Mouse (Mus musculus) lung, postnatal 0 days (tissue): Measurements from ENCODE around the gene Ptgis. TPM values are rescaled to one million over a fixed set of nuclear protein-coding genes. Genes with fewer than 3 reads are reported as not detected.

Source experiments
- ATAC-seq: fragments of 200-750 bp; cut with Nextera tagmentation; 2 replicates; pipeline ENCODE4 v1.8.0; 2017; ENCODE audit warnings: moderate library complexity
- DNase-seq: peaks from one replicate; pipeline ENCODE4 v3.0.0-alpha.2; 2016; ENCODE audit warnings: low spot score
- H3K27ac ChIP-seq: fragments of 300-500 bp; sonication (generic); 2 replicates; pipeline ENCODE4 v1.5.1; 2014; ENCODE audit warnings: antibody characterized with exemption, mild to moderate bottlenecking, low read length, mixed read lengths
- H3K27me3 ChIP-seq: fragments of 300-500 bp; sonication (generic); replicated peaks from 2 replicates; pipeline ENCODE4 v1.6.1; 2014; ENCODE audit warnings: low read length, mixed read lengths; ENCODE audit not compliant: insufficient read depth
- H3K36me3 ChIP-seq: fragments of 300-500 bp; sonication (generic); 2 replicates; pipeline ENCODE4 v1.6.1; 2014; ENCODE audit warnings: low read length, mixed read lengths; ENCODE audit not compliant: insufficient read depth
- H3K4me1 ChIP-seq: fragments of 300-500 bp; sonication (generic); 2 replicates; pipeline ENCODE4 v1.6.1; 2014; ENCODE audit warnings: antibody characterized with exemption, low read depth, low read length, mixed read lengths; ENCODE audit not compliant: insufficient read depth
- H3K4me2 ChIP-seq: fragments of 300-500 bp; sonication (generic); replicated peaks from 2 replicates; pipeline ENCODE4 v1.6.1; 2014; ENCODE audit warnings: low read depth, mild to moderate bottlenecking, low read length, moderate library complexity, mixed read lengths
- H3K4me3 ChIP-seq: fragments of 300-500 bp; sonication (generic); 2 replicates; pipeline ENCODE4 v1.5.1; 2014; ENCODE audit warnings: low read depth, low read length
- H3K9ac ChIP-seq: fragments of 300-500 bp; sonication (generic); replicated peaks from 2 replicates; pipeline ENCODE4 v1.6.1; 2014; ENCODE audit warnings: low read depth, mild to moderate bottlenecking
- H3K9me3 ChIP-seq: fragments of 300-500 bp; sonication (generic); 2 replicates; pipeline ENCODE4 v1.6.1; 2016; ENCODE audit warnings: low read length, mixed read lengths
- CTCF ChIP-seq: IDR thresholded peaks from 2 replicates; pipeline ENCODE4 v1.5.1; 2016; ENCODE audit warnings: antibody characterized with exemption, mild to moderate bottlenecking
- EP300 ChIP-seq: IDR thresholded peaks from 2 replicates; pipeline ENCODE4 v1.6.1; 2016; ENCODE audit warnings: antibody characterized with exemption, mild to moderate bottlenecking, control low read depth
- WGBS: fragments of 180-500 bp; shearing (Covaris S2); extraction: QIAGEN DNeasy Blood & Tissue Kit; methylation state at CpG from one replicate; pipeline ENCODE4 v1.1.7; 2014; 5-methylcytosine and 5-hydroxymethylcytosine counted together
- polyA plus RNA-seq: library from polyadenylated mRNA; unstranded; fragments of >200 nt; fragmentation: Nextera tagmentation; extraction: Ambion mirVana; gene quantifications from 2 replicates; pipeline ENCODE4 v1.2.1, GENCODE M21; 2015

Ptgis gene
- polyA plus RNA-seq, 1 experiment from 2014 or later: 37.9 TPM

DNA sequence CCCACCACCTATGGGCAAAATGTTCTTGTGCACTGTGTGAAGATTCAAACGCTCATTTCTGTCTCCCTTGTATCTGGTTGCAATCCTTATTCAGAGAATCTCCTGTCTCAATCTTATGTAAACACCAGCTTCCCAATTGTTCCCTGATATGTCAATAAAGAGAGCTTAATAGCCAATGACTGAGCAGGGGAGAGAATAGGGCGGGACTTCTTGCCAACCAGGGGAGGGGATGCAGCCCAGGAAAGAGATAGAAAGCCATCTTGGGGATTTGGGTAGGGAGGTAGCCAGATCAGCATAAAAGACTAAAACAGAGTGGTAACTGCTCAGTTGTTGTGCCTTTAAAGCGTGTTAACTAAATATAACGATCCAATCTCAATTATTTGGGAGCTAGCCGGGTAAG, 19.7 kb downstream of the Ptgis start:
- H3K36me3 ChIP-seq: no peaks in the 10 kb centered on the region
- H3K9ac ChIP-seq: no peak overlapping the region
- no peaks in the 10 kb centered on the region for H3K27me3 ChIP-seq
- no peaks in the 10 kb centered on the region for H3K9me3 ChIP-seq
- no peak for DNase-seq
- no peak overlapping the region for H3K4me3 ChIP-seq
- TF ChIP-seq CTCF (no peak), EP300 (no peak)
- 71% methylated on average over 5 of the region's 5 CpGs for WGBS
- no peak overlapping the region for H3K27ac ChIP-seq
- H3K4me1 ChIP-seq: no peaks in the 10 kb centered on the region
- no peak overlapping the region for H3K4me2 ChIP-seq
- no peak for ATAC-seq

DNA sequence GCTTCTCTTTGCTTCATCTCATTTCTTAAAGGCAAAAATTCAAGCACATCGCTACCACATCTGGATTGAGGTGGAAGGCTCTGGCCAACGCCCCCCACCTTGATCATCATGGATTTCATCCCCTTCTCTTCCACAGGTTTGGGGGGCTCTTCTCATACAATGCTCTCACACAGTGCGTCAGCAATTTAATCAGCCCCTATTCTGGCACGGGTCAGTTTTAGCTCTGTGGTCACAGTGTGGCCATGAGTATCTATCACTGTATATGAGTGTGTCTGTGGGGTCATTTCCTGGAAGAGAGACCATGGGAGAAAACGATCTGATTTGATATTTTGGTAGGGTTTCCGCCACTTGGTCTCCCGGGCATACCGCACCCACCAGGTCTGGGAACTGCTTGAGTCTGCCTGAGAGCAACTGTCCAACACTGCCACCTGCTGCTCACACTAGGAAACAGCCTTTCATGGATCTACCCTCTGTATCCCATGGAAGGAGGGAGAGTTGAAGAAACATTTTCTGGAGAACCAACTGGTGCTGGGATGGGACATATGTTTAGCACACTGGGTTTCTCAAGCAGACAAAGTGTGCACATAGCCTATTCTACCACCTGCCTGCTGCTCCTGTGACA, 21.1 kb downstream of the Ptgis start:
- ATAC-seq: peak; percentile 80
- peak; percentile 88 for DNase-seq

GRCm38 (mm10) chr2:167213666-167214065, 26.7 kb downstream of the Ptgis start:
- TF ChIP-seq EP300: no peak
- no peak for TF ChIP-seq CTCF
- H3K27ac ChIP-seq: no peak overlapping the region
- no peak overlapping the region for H3K9ac ChIP-seq
- H3K4me2 ChIP-seq: no peak overlapping the region
- 91% methylated on average over 12 of the region's 12 CpGs for WGBS
- H3K36me3 ChIP-seq: no peaks in the 10 kb centered on the region
- H3K9me3 ChIP-seq: no peaks in the 10 kb centered on the region
- ATAC-seq (no peak), DNase-seq (no peak)
- H3K4me3 ChIP-seq: no peak overlapping the region
- H3K4me1 ChIP-seq: no peaks in the 10 kb centered on the region
- no peaks in the 10 kb centered on the region for H3K27me3 ChIP-seq

More for the DNA sequence above, 21.1 kb downstream of the Ptgis start:
- Histone ChIP-seq H3K9ac (no peak overlapping the region), H3K4me3 (no peak overlapping the region), H3K9me3 (no peaks in the 10 kb centered on the region), H3K27me3 (no peaks in the 10 kb centered on the region), H3K4me2 (no peak overlapping the region), H3K4me1 (no peaks in the 10 kb centered on the region), H3K27ac (no peak overlapping the region), H3K36me3 (no peaks in the 10 kb centered on the region)
- 37% methylated on average over 8 of the region's 8 CpGs for WGBS
- TF ChIP-seq EP300 (no peak), CTCF (peak; percentile 98)

DNA sequence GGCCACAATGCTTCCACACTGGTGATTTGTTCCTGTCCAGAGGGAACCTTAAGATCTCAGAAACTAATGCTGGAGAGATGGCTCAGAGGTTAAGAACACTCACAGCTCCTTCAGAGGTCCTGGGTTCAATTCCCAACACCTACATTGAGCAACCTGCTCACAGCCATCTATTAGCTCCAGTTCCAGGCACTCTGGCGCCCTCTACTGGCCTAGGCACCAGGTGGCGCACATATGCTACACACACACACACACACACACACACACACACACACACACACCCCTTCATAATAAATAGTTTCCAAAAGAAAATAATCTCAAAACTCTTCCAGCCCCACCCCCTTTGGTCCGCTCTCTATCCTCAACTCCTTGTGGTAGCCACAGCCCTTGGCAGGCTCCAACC, 27.3 kb downstream of the Ptgis start:
- no peaks in the 10 kb centered on the region for H3K9me3 ChIP-seq
- H3K36me3 ChIP-seq: no peaks in the 10 kb centered on the region
- no peaks in the 10 kb centered on the region for H3K4me1 ChIP-seq
- no peak overlapping the region for H3K9ac ChIP-seq
- DNase-seq: no peak
- H3K4me3 ChIP-seq: no peak overlapping the region
- no peak for ATAC-seq
- 100% methylated on average over 3 of the region's 3 CpGs for WGBS
- H3K4me2 ChIP-seq: no peak overlapping the region
- TF ChIP-seq CTCF: peak; percentile 45
- no peak for TF ChIP-seq EP300
- no peaks in the 10 kb centered on the region for H3K27me3 ChIP-seq
- no peak overlapping the region for H3K27ac ChIP-seq

DNA sequence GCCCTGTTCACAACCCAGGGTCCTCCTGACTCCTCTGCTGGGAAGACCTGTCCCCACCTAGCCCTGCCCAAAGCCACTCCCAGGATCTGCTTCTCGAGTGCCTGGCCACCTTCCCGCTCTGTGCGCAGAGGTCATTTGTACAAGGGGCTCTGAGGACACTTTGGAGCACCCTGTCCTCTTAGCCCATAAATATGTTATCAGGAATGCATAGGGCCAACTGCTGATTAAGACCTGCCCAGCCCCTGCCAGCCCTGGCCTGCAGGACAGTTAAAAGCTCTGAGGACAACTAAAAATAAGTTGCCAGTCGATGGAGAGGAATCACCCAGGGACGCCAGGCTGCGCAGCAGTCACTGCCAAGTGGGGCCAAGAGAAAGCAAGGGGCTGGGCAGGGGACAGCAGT, 27.9 kb downstream of the Ptgis start:
- no peaks in the 10 kb centered on the region for H3K27me3 ChIP-seq
- ATAC-seq (no peak), DNase-seq (no peak)
- no peaks in the 10 kb centered on the region for H3K36me3 ChIP-seq
- H3K4me2 ChIP-seq: no peak overlapping the region
- TF ChIP-seq CTCF: no peak
- no peak for TF ChIP-seq EP300
- H3K4me3 ChIP-seq: no peak overlapping the region
- 73% methylated on average over 6 of the region's 6 CpGs for WGBS
- no peak overlapping the region for H3K9ac ChIP-seq
- H3K27ac ChIP-seq: no peak overlapping the region
- no peaks in the 10 kb centered on the region for H3K9me3 ChIP-seq
- H3K4me1 ChIP-seq: no peaks in the 10 kb centered on the region

DNA sequence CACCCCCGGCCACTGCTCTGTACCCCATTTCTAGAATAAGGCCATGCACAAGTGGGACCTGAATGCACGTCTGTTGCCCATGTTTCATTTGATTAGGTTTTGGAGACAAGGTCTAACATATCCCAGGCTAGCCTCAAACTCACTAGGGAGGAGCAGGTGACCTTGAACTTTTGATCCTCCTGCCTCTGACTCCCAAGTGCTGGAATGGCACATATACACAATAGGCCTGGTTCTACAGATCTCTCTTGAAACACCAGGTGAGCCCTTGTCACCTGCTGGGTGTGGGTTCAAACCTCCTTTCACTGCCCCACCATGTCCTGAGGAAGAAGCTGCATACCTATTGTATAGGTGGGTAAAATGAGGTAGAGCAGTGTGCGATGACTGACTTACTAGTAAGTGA, 28.3 kb downstream of the Ptgis start:
- H3K27ac ChIP-seq: no peak overlapping the region
- no peaks in the 10 kb centered on the region for H3K9me3 ChIP-seq
- H3K27me3 ChIP-seq: no peaks in the 10 kb centered on the region
- 88% methylated on average over 3 of the region's 3 CpGs for WGBS
- H3K4me1 ChIP-seq: no peaks in the 10 kb centered on the region
- H3K4me2 ChIP-seq: no peak overlapping the region
- ATAC-seq (no peak), DNase-seq (no peak)
- no peak overlapping the region for H3K4me3 ChIP-seq
- H3K9ac ChIP-seq: no peak overlapping the region
- TF ChIP-seq CTCF (no peak), EP300 (no peak)
- no peaks in the 10 kb centered on the region for H3K36me3 ChIP-seq

- DNase-seq (no peak), ATAC-seq (no peak)
- 54% methylated on average over 9 of the region's 9 CpGs for WGBS
- no peak for TF ChIP-seq CTCF
- no peak for TF ChIP-seq EP300
- no peak overlapping the region for H3K4me3 ChIP-seq
- H3K36me3 ChIP-seq: no peaks in the 10 kb centered on the region
- no peaks in the 10 kb centered on the region for H3K4me1 ChIP-seq
- H3K9ac ChIP-seq: no peak overlapping the region
- H3K27ac ChIP-seq: no peak overlapping the region
- no peaks in the 10 kb centered on the region for H3K27me3 ChIP-seq
- no peaks in the 10 kb centered on the region for H3K9me3 ChIP-seq
- no peak overlapping the region for H3K4me2 ChIP-seq
Measured at GRCm38 (mm10) chr2:167209900-167210299, 30.5 kb downstream of the Ptgis start.
